Mouse (Mus musculus) intestine, postnatal 0 days (tissue): ENCODE data around the gene Pfkfb4. TPM values are rescaled to one million over a fixed set of nuclear protein-coding genes. Genes with fewer than 3 reads are reported as not detected.

Source experiments
- ATAC-seq: fragments of 200-750 bp; cut with Nextera tagmentation; 2 replicates; pipeline ENCODE4 v1.8.0; 2017; ENCODE audit warnings: mild to moderate bottlenecking, moderate TSS enrichment, moderate library complexity
- H3K27ac ChIP-seq: fragments of 300-500 bp; sonication (generic); 2 replicates; pipeline ENCODE4 v1.5.1; 2014; ENCODE audit warnings: mild to moderate bottlenecking, low read depth, low read length, moderate library complexity
- H3K27me3 ChIP-seq: fragments of 300-500 bp; sonication (generic); replicated peaks from 2 replicates; pipeline ENCODE4 v1.6.1; 2014; ENCODE audit warnings: low read length, mixed read lengths; ENCODE audit not compliant: control insufficient read depth, insufficient read depth
- H3K36me3 ChIP-seq: fragments of 300-500 bp; sonication (generic); 2 replicates; pipeline ENCODE4 v1.6.1; 2014; ENCODE audit warnings: mild to moderate bottlenecking, moderate library complexity; ENCODE audit not compliant: control insufficient read depth, insufficient read depth
- H3K4me1 ChIP-seq: fragments of 300-500 bp; sonication (generic); replicated peaks from 2 replicates; pipeline ENCODE4 v1.6.1; 2014; ENCODE audit warnings: antibody characterized with exemption, low read length, mixed read lengths; ENCODE audit not compliant: control insufficient read depth, insufficient read depth
- H3K4me2 ChIP-seq: fragments of 300-500 bp; sonication (generic); replicated peaks from 2 replicates; pipeline ENCODE4 v1.6.1; 2014; ENCODE audit warnings: low read depth, mild to moderate bottlenecking, moderate library complexity
- H3K4me3 ChIP-seq: fragments of 300-500 bp; sonication (generic); 2 replicates; pipeline ENCODE4 v1.5.1; 2014; ENCODE audit warnings: low read depth, low read length
- H3K9ac ChIP-seq: fragments of 300-500 bp; sonication (generic); 2 replicates; pipeline ENCODE4 v1.6.1; 2014; ENCODE audit warnings: mild to moderate bottlenecking, low read depth, low read length
- H3K9me3 ChIP-seq: fragments of 300-500 bp; sonication (generic); 2 replicates; pipeline ENCODE4 v1.6.1; 2016; ENCODE audit warnings: mixed run types; ENCODE audit not compliant: control insufficient read depth
- CTCF ChIP-seq: sonication (generic); IDR thresholded peaks from 2 replicates; pipeline ENCODE4 v1.5.1; 2016; ENCODE audit warnings: low read depth, mild to moderate bottlenecking, control low read depth, antibody characterized with exemption, moderate library complexity
- WGBS: fragments of 180-500 bp; shearing (Covaris S2); extraction: QIAGEN DNeasy Blood & Tissue Kit; methylation state at CpG from one replicate; pipeline ENCODE4 v1.1.7; 2014; 5-methylcytosine and 5-hydroxymethylcytosine counted together
- microRNA counts: library from miRNA; unstranded; fragments of <30 nt; microRNA quantifications from one replicate; lab custom pipeline; 2016
- microRNA-seq: library from miRNA; unstranded; fragments of <30 nt; microRNA quantifications from one replicate; pipeline ENCODE4, GENCODE M21; 2016
- polyA plus RNA-seq: library from polyadenylated mRNA; unstranded; fragments of >200 nt; fragmentation: Nextera tagmentation; extraction: Ambion mirVana; gene quantifications from 2 replicates; pipeline ENCODE4 v1.2.1, GENCODE M21; 2015

Pfkfb4 gene
- polyA plus RNA-seq, 1 experiment from 2014 or later: 43.1 TPM

- no peak overlapping the region for H3K4me2 ChIP-seq
- ATAC-seq: no peak
- no peaks in the 10 kb centered on the region for H3K27me3 ChIP-seq
- no peak overlapping the region for H3K27ac ChIP-seq
- peaks cover 56% of the 10 kb centered on the region for H3K36me3 ChIP-seq
- no peak overlapping the region for H3K4me3 ChIP-seq
- WGBS: 91% methylated on average over 5 of the region's 5 CpGs
- TF ChIP-seq CTCF: no peak
- H3K4me1 ChIP-seq: no peaks in the 10 kb centered on the region
- no peak overlapping the region for H3K9ac ChIP-seq
- H3K9me3 ChIP-seq: no peaks in the 10 kb centered on the region
These were observed 69.3 kb downstream of the Pfkfb4 start for GRCm38 (mm10) chr9:109060898-109061295.

GRCm38 (mm10) chr9:109068095-109068735 is 76.6 kb downstream of the Pfkfb4 start:
- H3K9me3 ChIP-seq: no peaks in the 10 kb centered on the region
- no peak for ATAC-seq
- H3K4me2 ChIP-seq: no peak overlapping the region
- no peaks in the 10 kb centered on the region for H3K27me3 ChIP-seq
- 82% methylated on average over 3 of the region's 3 CpGs for WGBS
- no peak overlapping the region for H3K4me3 ChIP-seq
- peaks cover 56% of the 10 kb centered on the region for H3K36me3 ChIP-seq
- H3K4me1 ChIP-seq: peaks cover 6% of the 10 kb centered on the region; the same call in 1 of the 2 replicates
- no peak overlapping the region for H3K27ac ChIP-seq
- peak; percentile 42; the same call in 1 of the 2 replicates for TF ChIP-seq CTCF
- no peak overlapping the region for H3K9ac ChIP-seq

GRCm38 (mm10) chr9:109073661-109074573 is 82.3 kb downstream of the Pfkfb4 start, which contains the start of gene Atrip:
Gene Atrip (minus strand): TSS chr9:109074124.
- Histone ChIP-seq H3K36me3 (peaks cover 6% of the 10 kb centered on the region), H3K4me1 (peaks cover 10% of the 10 kb centered on the region; the same call in 1 of the 2 replicates), H3K27me3 (no peaks in the 10 kb centered on the region), H3K4me3 (peak within 1 kb of the TSS; percentile 85), H3K4me2 (peak within 1 kb of the TSS; percentile 85), H3K27ac (peak within 1 kb of the TSS; percentile 41; the same call in 1 of the 2 replicates), H3K9me3 (no peaks in the 10 kb centered on the region), H3K9ac (peak within 1 kb of the TSS; percentile 91)
- no peak for TF ChIP-seq CTCF
- peak; percentile 96 for ATAC-seq
- WGBS: under 1% methylated on average over 57 of the region's 57 CpGs

GRCm38 (mm10) chr9:109080516-109080915 is 88.9 kb downstream of the Pfkfb4 start:
- H3K4me2 ChIP-seq: peak overlapping the region; percentile 70; the same call in 1 of the 2 replicates

GRCm38 (mm10) chr9:109081749-109082123 is 90.2 kb downstream of the Pfkfb4 start:
- Histone ChIP-seq H3K36me3 (peaks cover 8% of the 10 kb centered on the region; the same call in 1 of the 2 replicates), H3K9ac (peak overlapping the region; percentile 63), H3K4me1 (no peaks in the 10 kb centered on the region), H3K4me3 (peak overlapping the region; percentile 63), H3K4me2 (peak overlapping the region; percentile 70), H3K9me3 (no peaks in the 10 kb centered on the region), H3K27me3 (no peaks in the 10 kb centered on the region), H3K27ac (peak overlapping the region; percentile 69)
- ATAC-seq: 0 out of 2 replicates have a peak, but pooled peaks have one; percentile 2
- TF ChIP-seq CTCF: no peak
- WGBS: under 1% methylated on average over 11 of the region's 11 CpGs

More at GRCm38 (mm10) chr9:109080516-109080915, 88.9 kb downstream of the Pfkfb4 start:
- TF ChIP-seq CTCF: no peak
- no peaks in the 10 kb centered on the region for H3K4me1 ChIP-seq
- H3K4me3 ChIP-seq: no peak overlapping the region
- H3K27ac ChIP-seq: no peak overlapping the region
- no peaks in the 10 kb centered on the region for H3K27me3 ChIP-seq
- peaks cover 8% of the 10 kb centered on the region; the same call in 1 of the 2 replicates for H3K36me3 ChIP-seq
- 68% methylated on average over 3 of the region's 3 CpGs for WGBS
- no peak for ATAC-seq
- H3K9me3 ChIP-seq: no peaks in the 10 kb centered on the region
- no peak overlapping the region for H3K9ac ChIP-seq

MicroRNAs within 50 kb of the gene (microRNA counts, 519-probe panel; counts per million panel counts)
- not detected for microRNA mmu-miR-711 (lab: Ali Mortazavi, UCI)

Small RNAs within 50 kb of the gene (microRNA-seq; reads per million reads assigned to microRNA genes)
- not detected for gene Mir711

Other genes with a start within 250 kb of the Pfkfb4 start
- gene Ip6k2, start 208.0 kb upstream of the Pfkfb4 start, polyA plus RNA-seq: 28.1 and 31.4 TPM in 2 replicates
- gene Nckipsd, start 183.4 kb upstream of the Pfkfb4 start, polyA plus RNA-seq: 5.4 and 6.8 TPM in 2 replicates
- 0.40 and 0.93 TPM in 2 replicates for gene Celsr3, start 165.5 kb upstream of the Pfkfb4 start, polyA plus RNA-seq
- gene Slc26a6, start 138.5 kb upstream of the Pfkfb4 start, polyA plus RNA-seq: 70.8 and 99.5 TPM in 2 replicates
- 0.21 TPM in 1 of 2 replicates, not detected in the other for gene Tmem89, start 77.2 kb upstream of the Pfkfb4 start, polyA plus RNA-seq
- 557 and 585 TPM in 2 replicates for gene Uqcrc1, start 55.1 kb upstream of the Pfkfb4 start, polyA plus RNA-seq
- 1.9 and 3.1 TPM in 2 replicates for gene Col7a1, start 38.2 kb upstream of the Pfkfb4 start, polyA plus RNA-seq
- gene Ucn2, start 5.8 kb upstream of the Pfkfb4 start, polyA plus RNA-seq: not detected in 2 replicates
- gene Shisa5, start 46.8 kb downstream of the Pfkfb4 start, polyA plus RNA-seq: 303 and 311 TPM in 2 replicates
- 16.1 and 17.1 TPM in 2 replicates for gene Trex1, start 68.0 kb downstream of the Pfkfb4 start, polyA plus RNA-seq
- 7.5 and 8.9 TPM in 2 replicates for gene Atrip, start 82.3 kb downstream of the Pfkfb4 start, polyA plus RNA-seq
- 12.1 and 12.7 TPM in 2 replicates for gene Ccdc51, start 90.7 kb downstream of the Pfkfb4 start, polyA plus RNA-seq
- gene Tma7, start 90.8 kb downstream of the Pfkfb4 start, polyA plus RNA-seq: 683 and 718 TPM in 2 replicates
- gene Plxnb1, start 103.6 kb downstream of the Pfkfb4 start, polyA plus RNA-seq: 1.3 and 1.6 TPM in 2 replicates
- gene Fbxw21, start 170.3 kb downstream of the Pfkfb4 start, polyA plus RNA-seq: not detected in 2 replicates
- not detected in 2 replicates for gene Fbxw13, start 204.2 kb downstream of the Pfkfb4 start, polyA plus RNA-seq
- gene Fbxw20, start 243.0 kb downstream of the Pfkfb4 start, polyA plus RNA-seq: not detected in 2 replicates